Mouse (Mus musculus): Measurements from ENCODE around the gene Olfr73. TPM values are rescaled to one million over a fixed set of nuclear protein-coding genes. Genes with fewer than 3 reads are reported as not detected.
"Not testable (repeated sequence)": the region's sequence is repeated elsewhere in the genome, so short reads cannot be mapped to it uniquely, and the experiment has no call there.

Gene Olfr73
- not detected in 2 replicates for polyA plus RNA-seq (2015; fragmentation: Nextera tagmentation; extraction: Ambion mirVana)

- Histone ChIP-seq H3K27me3 (replicated peaks) (no peaks in the 10 kb centered on the region), H3K27ac (no peak within 1 kb of the TSS), H3K9ac (no peak within 1 kb of the TSS), H3K4me3 (no peak within 1 kb of the TSS), H3K9me3 (no peaks in the 10 kb centered on the region), H3K4me1 (no peaks in the 10 kb centered on the region), H3K36me3 (replicated peaks) (no peaks in the 10 kb centered on the region), H3K4me2 (no peak within 1 kb of the TSS)
- no peak for ATAC-seq (replicated peaks)
Observed at GRCm38 (mm10) chr2:88037599-88037998, at the start of gene Olfr73. Gene Olfr73, minus strand, starts transcription at chr2:88037699.

- ATAC-seq (replicated peaks) = no peak
- Histone ChIP-seq H3K27me3 (replicated peaks) (no peaks in the 10 kb centered on the region), H3K4me2 (no peak within 1 kb of the TSS), H3K9me3 (no peaks in the 10 kb centered on the region), H3K27ac (no peak within 1 kb of the TSS), H3K4me1 (no peaks in the 10 kb centered on the region), H3K4me3 (no peak within 1 kb of the TSS), H3K9ac (no peak within 1 kb of the TSS), H3K36me3 (replicated peaks) (no peaks in the 10 kb centered on the region)
Observed at GRCm38 (mm10) chr2:88071730-88072129, 34.2 kb upstream of the Olfr73 start, which contains the start of gene Olfr1163. Gene Olfr1163, minus strand, starts transcription at chr2:88071830.

- Histone ChIP-seq H3K4me2 (no peak overlapping the region), H3K27me3 (replicated peaks) (no peaks in the 10 kb centered on the region), H3K4me1 (no peaks in the 10 kb centered on the region), H3K27ac (no peak overlapping the region), H3K9ac (no peak overlapping the region), H3K36me3 (replicated peaks) (no peaks in the 10 kb centered on the region), H3K4me3 (no peak overlapping the region), H3K9me3 (no peaks in the 10 kb centered on the region)
- ATAC-seq (replicated peaks) = no peak
- 84% methylated on average over 2 of the region's 2 CpGs for WGBS
Observed at GRCm38 (mm10) chr2:88063587-88063986, 26.1 kb upstream of the Olfr73 start.

GRCm38 (mm10) chr2:88051029-88051428 lies 13.5 kb upstream of the Olfr73 start, which contains the start of gene Olfr1162:
Gene Olfr1162, minus strand, starts transcription at chr2:88051129.
- Histone ChIP-seq H3K27ac (no peak within 1 kb of the TSS), H3K36me3 (replicated peaks) (no peaks in the 10 kb centered on the region), H3K4me2 (no peak within 1 kb of the TSS), H3K27me3 (replicated peaks) (no peaks in the 10 kb centered on the region), H3K4me3 (no peak within 1 kb of the TSS), H3K9me3 (no peaks in the 10 kb centered on the region), H3K9ac (no peak within 1 kb of the TSS), H3K4me1 (no peaks in the 10 kb centered on the region)
- ATAC-seq (replicated peaks) = no peak
- WGBS = 79% methylated on average over 1 of the region's 1 CpGs

GRCm38 (mm10) chr2:88022474-88022873 lies 15.0 kb downstream of the Olfr73 start, which contains the start of gene Olfr1161:
Gene Olfr1161, plus strand, starts transcription at chr2:88022774.
- WGBS = 79% methylated on average over 1 of the region's 1 CpGs
- not testable (repeated sequence) for H3K4me1 ChIP-seq; H3K27ac ChIP-seq; H3K4me2 ChIP-seq; ATAC-seq (replicated peaks); H3K9me3 ChIP-seq; H3K4me3 ChIP-seq; H3K27me3 ChIP-seq (replicated peaks); H3K9ac ChIP-seq; H3K36me3 ChIP-seq (replicated peaks)

GRCm38 (mm10) chr2:88007515-88008318 lies 29.8 kb downstream of the Olfr73 start, which contains the start of gene Olfr1160:
Gene Olfr1160, minus strand, starts transcription at chr2:88008268.
- no peak within 1 kb of the TSS for H3K4me3 ChIP-seq
- ATAC-seq (replicated peaks) = no peak
- no peak within 1 kb of the TSS for H3K27ac ChIP-seq
- H3K36me3 ChIP-seq (replicated peaks) = no peaks in the 10 kb centered on the region
- H3K4me1 ChIP-seq = no peaks in the 10 kb centered on the region
- no peaks in the 10 kb centered on the region for H3K9me3 ChIP-seq
- no peak within 1 kb of the TSS for H3K9ac ChIP-seq
- H3K4me2 ChIP-seq = no peak within 1 kb of the TSS
- no peaks in the 10 kb centered on the region for H3K27me3 ChIP-seq (replicated peaks)

- H3K27ac ChIP-seq = no peak within 1 kb of the TSS
- H3K9ac ChIP-seq = no peak within 1 kb of the TSS
- H3K4me3 ChIP-seq = no peak within 1 kb of the TSS
- H3K4me2 ChIP-seq = no peak within 1 kb of the TSS
- H3K9me3 ChIP-seq = no peaks in the 10 kb centered on the region
- no peak for ATAC-seq (replicated peaks)
- H3K36me3 ChIP-seq (replicated peaks) = no peaks in the 10 kb centered on the region
- no peaks in the 10 kb centered on the region for H3K4me1 ChIP-seq
- H3K27me3 ChIP-seq (replicated peaks) = no peaks in the 10 kb centered on the region
Observed at GRCm38 (mm10) chr2:87989813-87990212, 47.7 kb downstream of the Olfr73 start, which contains the start of gene Olfr1158. Gene Olfr1158, plus strand, starts transcription at chr2:87990113.

Other genes with a start within 250 kb of the Olfr73 start
- not detected in 2 replicates for gene Olfr1143, start 237.1 kb downstream of the Olfr73 start, polyA plus RNA-seq (2015; fragmentation: Nextera tagmentation; extraction: Ambion mirVana)
- not detected in 2 replicates for gene Olfr1145, start 227.9 kb downstream of the Olfr73 start, polyA plus RNA-seq (2015; fragmentation: Nextera tagmentation; extraction: Ambion mirVana)
- not detected in 2 replicates for gene Olfr1148, start 207.2 kb downstream of the Olfr73 start, polyA plus RNA-seq (2015; fragmentation: Nextera tagmentation; extraction: Ambion mirVana)
- not detected in 2 replicates for gene Olfr1150-ps1, start 193.7 kb downstream of the Olfr73 start, polyA plus RNA-seq (2015; fragmentation: Nextera tagmentation; extraction: Ambion mirVana)
- gene Olfr1151, start 181.8 kb downstream of the Olfr73 start, polyA plus RNA-seq (2015; fragmentation: Nextera tagmentation; extraction: Ambion mirVana) = not detected in 2 replicates
- not detected in 2 replicates for gene Olfr1152, start 171.2 kb downstream of the Olfr73 start, polyA plus RNA-seq (2015; fragmentation: Nextera tagmentation; extraction: Ambion mirVana)
- not detected in 2 replicates for gene Olfr1153, start 142.7 kb downstream of the Olfr73 start, polyA plus RNA-seq (2015; fragmentation: Nextera tagmentation; extraction: Ambion mirVana)
- not detected in 2 replicates for gene Olfr1154, start 132.5 kb downstream of the Olfr73 start, polyA plus RNA-seq (2015; fragmentation: Nextera tagmentation; extraction: Ambion mirVana)
- gene Olfr1155, start 92.6 kb downstream of the Olfr73 start, polyA plus RNA-seq (2015; fragmentation: Nextera tagmentation; extraction: Ambion mirVana) = not detected in 2 replicates
- not detected in 2 replicates for gene Olfr1156, start 84.6 kb downstream of the Olfr73 start, polyA plus RNA-seq (2015; fragmentation: Nextera tagmentation; extraction: Ambion mirVana)
- not detected in 2 replicates for gene Olfr1157, start 69.4 kb downstream of the Olfr73 start, polyA plus RNA-seq (2015; fragmentation: Nextera tagmentation; extraction: Ambion mirVana)
- gene Olfr74, start 63.0 kb downstream of the Olfr73 start, polyA plus RNA-seq (2015; fragmentation: Nextera tagmentation; extraction: Ambion mirVana) = not detected in 2 replicates
- not detected in 2 replicates for gene Olfr1158, start 47.6 kb downstream of the Olfr73 start, polyA plus RNA-seq (2015; fragmentation: Nextera tagmentation; extraction: Ambion mirVana)
- not detected in 2 replicates for gene Olfr1160, start 29.4 kb downstream of the Olfr73 start, polyA plus RNA-seq (2015; fragmentation: Nextera tagmentation; extraction: Ambion mirVana)
- not detected in 2 replicates for gene Olfr1161, start 14.9 kb downstream of the Olfr73 start, polyA plus RNA-seq (2015; fragmentation: Nextera tagmentation; extraction: Ambion mirVana)
- gene Olfr1162, start 13.4 kb upstream of the Olfr73 start, polyA plus RNA-seq (2015; fragmentation: Nextera tagmentation; extraction: Ambion mirVana) = not detected in 2 replicates
- gene Olfr1163, start 34.1 kb upstream of the Olfr73 start, polyA plus RNA-seq (2015; fragmentation: Nextera tagmentation; extraction: Ambion mirVana) = not detected in 2 replicates
- gene Olfr1164, start 56.3 kb upstream of the Olfr73 start, polyA plus RNA-seq (2015; fragmentation: Nextera tagmentation; extraction: Ambion mirVana) = not detected in 2 replicates
- gene Olfr1166, start 90.6 kb upstream of the Olfr73 start, polyA plus RNA-seq (2015; fragmentation: Nextera tagmentation; extraction: Ambion mirVana) = not detected in 2 replicates
- gene Olfr1167, start 117.5 kb upstream of the Olfr73 start, polyA plus RNA-seq (2015; fragmentation: Nextera tagmentation; extraction: Ambion mirVana) = not detected in 2 replicates
- not detected in 2 replicates for gene Olfr1168, start 144.2 kb upstream of the Olfr73 start, polyA plus RNA-seq (2015; fragmentation: Nextera tagmentation; extraction: Ambion mirVana)
- gene Olfr1170, start 190.6 kb upstream of the Olfr73 start, polyA plus RNA-seq (2015; fragmentation: Nextera tagmentation; extraction: Ambion mirVana) = not detected in 2 replicates
- gene Olfr1173, start 242.2 kb upstream of the Olfr73 start, polyA plus RNA-seq (2015; fragmentation: Nextera tagmentation; extraction: Ambion mirVana) = not detected in 2 replicates

All from midbrain, embryonic 15.5 days (tissue).